Mouse (Mus musculus) brain, adult 10 weeks (tissue): ENCODE data around the gene Mpp5. TPM values are rescaled to one million over a fixed set of nuclear protein-coding genes. Genes with fewer than 3 reads are reported as not detected.

ENCODE experiments used
- polyA plus RNA-seq: library from polyadenylated mRNA; stranded (reverse); fragments of 350-450 nt; fragmentation: Illumina TruSeq; extraction: RNeasy Lipid Tissue Mini Kit (QIAGEN cat#74804); gene quantifications from one replicate; pipeline ENCODE4 v1.2.3, GENCODE M21; 2015; ENCODE audit warnings: low read depth, low replicate concordance

Gene Mpp5
- polyA plus RNA-seq, result 25.6 TPM

GRCm38 (mm10) chr12:78748557-78749377 lies at the start of gene Mpp5:
TSS of gene Mpp5 (plus strand) at chr12:78748907.

GRCm38 (mm10) chr12:78861496-78862253 lies 113.0 kb downstream of the Mpp5 start, which contains the start of the genes Atp6v1d and Eif2s1:
TSS of gene Atp6v1d (minus strand) at chr12:78861638.
TSS of gene Eif2s1 (plus strand) at chr12:78861819.

Other genes starting within 250 kb of the Mpp5 start
- not detected for gene Fam71d, start 57.4 kb upstream of the Mpp5 start, polyA plus RNA-seq
- 326 TPM for gene Atp6v1d, start 112.7 kb downstream of the Mpp5 start, polyA plus RNA-seq
- gene Eif2s1, start 112.9 kb downstream of the Mpp5 start, polyA plus RNA-seq, result 65.6 TPM
- gene Plek2, start 158.1 kb downstream of the Mpp5 start, polyA plus RNA-seq, result not detected